Mouse (Mus musculus): Measurements from ENCODE around the gene Fry. TPM values are rescaled to one million over a fixed set of nuclear protein-coding genes. Genes with fewer than 3 reads are reported as not detected.

Fry gene
- polyA plus RNA-seq, 1 experiment = 78.6 TPM

GRCm38 (mm10) chr5:150223546-150224239, 105.2 kb downstream of the Fry start:
- Histone ChIP-seq H3K4me3 (ENCODE audit: insufficient read depth, low read length) (no peak overlapping the region), H3K4me1 (ENCODE audit: control insufficient read depth, insufficient read depth, low read length) (no peaks in the 10 kb centered on the region), H3K27ac (ENCODE audit: insufficient read depth, low read length) (no peak overlapping the region)
- no peak for TF ChIP-seq POLR2A (IDR thresholded peaks at IDR 0.05; ENCODE audit: extremely low read depth, insufficient read depth, low read length)
- no peak for TF ChIP-seq CTCF (IDR thresholded peaks at IDR 0.05; ENCODE audit: extremely low read depth, insufficient read depth, low read length)

DNA sequence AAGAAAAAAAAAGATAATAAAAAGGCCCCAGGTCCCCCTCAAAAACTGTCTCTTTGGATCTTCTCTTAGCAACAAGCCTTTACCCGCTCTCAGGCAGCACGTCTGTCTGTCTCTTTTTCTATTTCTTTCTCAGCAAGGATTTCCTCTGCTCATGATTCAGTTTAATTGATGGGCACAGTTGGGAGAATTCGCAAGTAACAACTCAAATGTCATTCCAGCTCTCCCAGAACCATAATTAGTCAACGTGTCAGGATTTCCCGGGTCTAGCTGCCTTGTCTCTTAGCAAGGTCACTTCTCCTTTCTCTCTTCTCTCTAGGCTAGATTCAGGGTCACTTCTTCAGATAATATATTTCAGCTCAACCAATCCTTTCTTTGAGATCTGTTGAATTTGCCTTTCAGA, 110.6 kb downstream of the Fry start:
- H3K4me1 ChIP-seq (ENCODE audit: control insufficient read depth, insufficient read depth, low read length) = no peaks in the 10 kb centered on the region
- no peak overlapping the region for H3K27ac ChIP-seq (ENCODE audit: insufficient read depth, low read length)
- no peak overlapping the region for H3K4me3 ChIP-seq (ENCODE audit: insufficient read depth, low read length)

GRCm38 (mm10) chr5:150229776-150230175, 111.3 kb downstream of the Fry start:
- Histone ChIP-seq H3K4me1 (ENCODE audit: control insufficient read depth, insufficient read depth, low read length) (no peaks in the 10 kb centered on the region), H3K27ac (ENCODE audit: insufficient read depth, low read length) (no peak overlapping the region), H3K4me3 (ENCODE audit: insufficient read depth, low read length) (no peak overlapping the region)
- TF ChIP-seq POLR2A (IDR thresholded peaks at IDR 0.05; ENCODE audit: extremely low read depth, insufficient read depth, low read length) = no peak
- TF ChIP-seq CTCF (IDR thresholded peaks at IDR 0.05; ENCODE audit: extremely low read depth, insufficient read depth, low read length) = 0 out of 2 replicates have a peak, but pooled peaks have one; percentile 1

More for the DNA sequence above, 110.6 kb downstream of the Fry start:
- TF ChIP-seq POLR2A (IDR thresholded peaks at IDR 0.05; ENCODE audit: extremely low read depth, insufficient read depth, low read length) (no peak), CTCF (IDR thresholded peaks at IDR 0.05; ENCODE audit: extremely low read depth, insufficient read depth, low read length) (no peak)

GRCm38 (mm10) chr5:150232159-150233150, 114.0 kb downstream of the Fry start:
- H3K27ac ChIP-seq (ENCODE audit: insufficient read depth, low read length) = no peak overlapping the region
- TF ChIP-seq CTCF (IDR thresholded peaks at IDR 0.05; ENCODE audit: extremely low read depth, insufficient read depth, low read length) = 0 out of 2 replicates have a peak, but pooled peaks have one; percentile 24
- no peak for TF ChIP-seq POLR2A (IDR thresholded peaks at IDR 0.05; ENCODE audit: extremely low read depth, insufficient read depth, low read length)
- H3K4me3 ChIP-seq (ENCODE audit: insufficient read depth, low read length) = no peak overlapping the region
- no peaks in the 10 kb centered on the region for H3K4me1 ChIP-seq (ENCODE audit: control insufficient read depth, insufficient read depth, low read length)

DNA sequence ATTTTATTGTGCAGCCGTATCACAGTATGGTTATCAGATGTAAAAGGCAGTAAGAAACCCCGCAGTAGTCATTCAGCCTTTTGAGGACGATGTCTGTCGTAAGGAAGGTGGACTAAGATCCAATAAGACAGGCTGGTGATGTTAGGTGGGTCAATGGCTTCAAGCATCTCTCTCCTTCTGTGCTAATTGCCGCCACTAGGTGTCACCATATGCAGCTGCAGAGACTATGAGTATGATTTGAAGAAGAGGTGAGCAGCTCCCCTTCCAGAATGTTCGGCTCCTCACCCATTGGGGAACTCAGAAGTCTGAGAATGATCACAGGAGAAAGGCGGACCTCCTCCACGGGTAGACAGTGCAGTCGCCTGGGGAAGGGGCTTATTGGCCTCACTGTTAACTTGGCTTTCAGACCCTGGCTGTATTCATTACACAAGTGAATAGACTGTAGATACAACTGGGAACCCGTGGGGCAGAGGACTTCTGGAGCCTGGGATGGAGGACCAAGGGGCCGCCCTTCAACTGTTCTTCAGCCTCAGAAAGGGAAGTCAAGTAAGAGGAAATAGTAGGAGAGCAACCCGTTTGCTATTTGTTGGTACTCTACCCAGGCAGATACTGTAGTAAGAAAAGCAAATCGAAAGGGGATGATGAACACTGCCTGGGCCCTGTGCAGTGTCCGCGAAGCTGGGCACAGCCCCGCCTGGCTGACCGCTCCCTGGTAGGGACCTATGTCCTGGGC, 114.9 kb downstream of the Fry start:
- Histone ChIP-seq H3K4me1 (ENCODE audit: control insufficient read depth, insufficient read depth, low read length) (no peaks in the 10 kb centered on the region), H3K27ac (ENCODE audit: insufficient read depth, low read length) (no peak overlapping the region), H3K4me3 (ENCODE audit: insufficient read depth, low read length) (no peak overlapping the region)
- TF ChIP-seq CTCF (IDR thresholded peaks at IDR 0.05; ENCODE audit: extremely low read depth, insufficient read depth, low read length) = peak; percentile 85
- TF ChIP-seq POLR2A (IDR thresholded peaks at IDR 0.05; ENCODE audit: extremely low read depth, insufficient read depth, low read length) = no peak

DNA sequence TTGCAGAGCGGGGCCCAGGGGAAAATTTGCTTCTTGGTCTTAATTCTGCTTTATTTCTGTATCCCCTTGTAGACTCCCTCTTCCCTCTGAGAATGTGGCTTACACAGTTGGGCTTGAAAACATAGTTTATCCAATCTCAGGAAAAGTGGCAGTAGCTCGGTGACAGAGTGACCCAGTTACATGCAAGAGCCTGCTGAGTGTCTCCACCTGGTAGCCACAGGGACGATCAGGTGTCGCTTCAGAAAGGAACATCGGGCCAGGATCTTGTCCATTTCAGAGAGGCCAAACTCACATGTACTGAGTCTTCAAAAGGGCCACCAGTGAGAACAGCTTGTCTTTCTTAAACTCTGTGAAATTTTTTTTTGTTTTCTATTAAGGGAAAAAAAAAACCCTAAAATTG, 117.5 kb downstream of the Fry start:
- TF ChIP-seq CTCF (IDR thresholded peaks at IDR 0.05; ENCODE audit: extremely low read depth, insufficient read depth, low read length) = no peak
- TF ChIP-seq POLR2A (IDR thresholded peaks at IDR 0.05; ENCODE audit: extremely low read depth, insufficient read depth, low read length) = no peak
- H3K4me3 ChIP-seq (ENCODE audit: insufficient read depth, low read length) = no peak overlapping the region
- no peak overlapping the region for H3K27ac ChIP-seq (ENCODE audit: insufficient read depth, low read length)
- H3K4me1 ChIP-seq (ENCODE audit: control insufficient read depth, insufficient read depth, low read length) = no peaks in the 10 kb centered on the region

- TF ChIP-seq POLR2A (IDR thresholded peaks at IDR 0.05; ENCODE audit: extremely low read depth, insufficient read depth, low read length) (no peak), CTCF (IDR thresholded peaks at IDR 0.05; ENCODE audit: extremely low read depth, insufficient read depth, low read length) (no peak)
- H3K27ac ChIP-seq (ENCODE audit: insufficient read depth, low read length) = no peak overlapping the region
These were observed 118.2 kb downstream of the Fry start for GRCm38 (mm10) chr5:150236597-150236996.

GRCm38 (mm10) chr5:150241638-150242037, 123.2 kb downstream of the Fry start:
- Histone ChIP-seq H3K4me3 (ENCODE audit: insufficient read depth, low read length) (no peak overlapping the region), H3K4me1 (ENCODE audit: control insufficient read depth, insufficient read depth, low read length) (no peaks in the 10 kb centered on the region), H3K27ac (ENCODE audit: insufficient read depth, low read length) (no peak overlapping the region)
- TF ChIP-seq CTCF (IDR thresholded peaks at IDR 0.05; ENCODE audit: extremely low read depth, insufficient read depth, low read length) = no peak
- no peak for TF ChIP-seq POLR2A (IDR thresholded peaks at IDR 0.05; ENCODE audit: extremely low read depth, insufficient read depth, low read length)

More at GRCm38 (mm10) chr5:150236597-150236996, 118.2 kb downstream of the Fry start:
- H3K4me3 ChIP-seq (ENCODE audit: insufficient read depth, low read length) = no peak overlapping the region
- no peaks in the 10 kb centered on the region for H3K4me1 ChIP-seq (ENCODE audit: control insufficient read depth, insufficient read depth, low read length)

GRCm38 (mm10) chr5:150246737-150247136, 128.3 kb downstream of the Fry start:
- no peak overlapping the region for H3K27ac ChIP-seq (ENCODE audit: insufficient read depth, low read length)
- H3K4me3 ChIP-seq (ENCODE audit: insufficient read depth, low read length) = no peak overlapping the region
- TF ChIP-seq POLR2A (IDR thresholded peaks at IDR 0.05; ENCODE audit: extremely low read depth, insufficient read depth, low read length) (no peak), CTCF (IDR thresholded peaks at IDR 0.05; ENCODE audit: extremely low read depth, insufficient read depth, low read length) (peak; percentile 29; the same call in 1 of the 2 replicates)
- H3K4me1 ChIP-seq (ENCODE audit: control insufficient read depth, insufficient read depth, low read length) = no peaks in the 10 kb centered on the region
